Mouse (Mus musculus) bone marrow, adult 2 months (tissue): ENCODE results near the gene Spen.

Experiments
- CTCF ChIP-seq: fragments of 200-500 bp; IDR thresholded peaks from 2 replicates; pipeline ENCODE4 v1.5.1; 2011; ENCODE audit warnings: low read length, control low read depth; ENCODE audit not compliant: control insufficient read depth, insufficient read depth
- POLR2A ChIP-seq: fragments of 200-500 bp; IDR thresholded peaks from 2 replicates; pipeline ENCODE4 v1.6.1; 2011; ENCODE audit warnings: low read depth, mild to moderate bottlenecking, control low read depth, low read length, borderline replicate concordance; ENCODE audit not compliant: control insufficient read depth

- TF ChIP-seq CTCF (0 out of 2 replicates have a peak, but pooled peaks have one; percentile 7), POLR2A (peak; percentile 64; the same call in 1 of the 2 replicates)
Observed at GRCm38 (mm10) chr4:141444451-141445327, 93.7 kb downstream of the Spen start, which contains the start of gene Zbtb17.
